Mouse (Mus musculus) neural tube, embryonic 14.5 days (tissue): ENCODE data around the gene Pcsk2. TPM values are rescaled to one million over a fixed set of nuclear protein-coding genes. Genes with fewer than 3 reads are reported as not detected.

Source experiments
- ATAC-seq: fragments of 200-750 bp; cut with Nextera tagmentation; 2 replicates; pipeline ENCODE4 v1.8.0; 2017; ENCODE audit warnings: low read depth, mild to moderate bottlenecking, moderate TSS enrichment, moderate library complexity
- H3K27ac ChIP-seq: fragments of 300-500 bp; sonication (generic); 2 replicates; pipeline ENCODE4 v1.5.1; 2014; ENCODE audit warnings: low read depth, mild to moderate bottlenecking, control low read depth, low read length, moderate library complexity, mixed read lengths
- H3K27me3 ChIP-seq: fragments of 300-500 bp; sonication (generic); 2 replicates; pipeline ENCODE4 v1.6.1; 2014; ENCODE audit warnings: low read length; ENCODE audit not compliant: control insufficient read depth, insufficient read depth
- H3K36me3 ChIP-seq: fragments of 300-500 bp; sonication (generic); 2 replicates; pipeline ENCODE4 v1.6.1; 2014; ENCODE audit warnings: low read length, mixed read lengths; ENCODE audit not compliant: control insufficient read depth, insufficient read depth
- H3K4me1 ChIP-seq: fragments of 300-500 bp; sonication (generic); 2 replicates; pipeline ENCODE4 v1.6.1; 2014; ENCODE audit warnings: low read length; ENCODE audit not compliant: control insufficient read depth, insufficient read depth
- H3K4me2 ChIP-seq: fragments of 300-500 bp; sonication (generic); 2 replicates; pipeline ENCODE4 v1.6.1; 2014; ENCODE audit warnings: mild to moderate bottlenecking, low read depth, low read length, control low read depth
- H3K4me3 ChIP-seq: fragments of 300-500 bp; sonication (generic); 2 replicates; pipeline ENCODE4 v1.5.1; 2014; ENCODE audit warnings: low read depth, low read length, control low read depth, mixed read lengths
- H3K9ac ChIP-seq: fragments of 300-500 bp; sonication (generic); replicated peaks from 2 replicates; pipeline ENCODE4 v1.6.1; 2014; ENCODE audit warnings: low read depth, mild to moderate bottlenecking, control low read depth, low read length, mixed read lengths
- H3K9me3 ChIP-seq: fragments of 300-500 bp; sonication (generic); 2 replicates; pipeline ENCODE4 v1.6.1; 2016; ENCODE audit warnings: low read length; ENCODE audit not compliant: control insufficient read depth
- WGBS: fragments of 180-500 bp; shearing (Covaris S2); extraction: QIAGEN DNeasy Blood & Tissue Kit; methylation state at CpG from one replicate; pipeline ENCODE4 v1.1.7; 2014; 5-methylcytosine and 5-hydroxymethylcytosine counted together
- polyA plus RNA-seq: library from polyadenylated mRNA; unstranded; fragments of >200 nt; fragmentation: Nextera tagmentation; extraction: Ambion mirVana; gene quantifications from 2 replicates; pipeline ENCODE4 v1.2.1, GENCODE M21; 2014

The Pcsk2 gene
- polyA plus RNA-seq, 1 experiment from 2014 or later, result 37.4 TPM

- Histone ChIP-seq H3K9ac (no peak overlapping the region), H3K27ac (no peak overlapping the region), H3K9me3 (no peaks in the 10 kb centered on the region), H3K4me3 (no peak overlapping the region), H3K27me3 (no peaks in the 10 kb centered on the region), H3K4me2 (no peak overlapping the region), H3K4me1 (no peaks in the 10 kb centered on the region), H3K36me3 (no peaks in the 10 kb centered on the region)
- no peak for ATAC-seq
- 80% methylated on average over 3 of the region's 3 CpGs for WGBS
These were observed 301.3 kb downstream of the Pcsk2 start for GRCm38 (mm10) chr2:143847291-143847690.

DNA sequence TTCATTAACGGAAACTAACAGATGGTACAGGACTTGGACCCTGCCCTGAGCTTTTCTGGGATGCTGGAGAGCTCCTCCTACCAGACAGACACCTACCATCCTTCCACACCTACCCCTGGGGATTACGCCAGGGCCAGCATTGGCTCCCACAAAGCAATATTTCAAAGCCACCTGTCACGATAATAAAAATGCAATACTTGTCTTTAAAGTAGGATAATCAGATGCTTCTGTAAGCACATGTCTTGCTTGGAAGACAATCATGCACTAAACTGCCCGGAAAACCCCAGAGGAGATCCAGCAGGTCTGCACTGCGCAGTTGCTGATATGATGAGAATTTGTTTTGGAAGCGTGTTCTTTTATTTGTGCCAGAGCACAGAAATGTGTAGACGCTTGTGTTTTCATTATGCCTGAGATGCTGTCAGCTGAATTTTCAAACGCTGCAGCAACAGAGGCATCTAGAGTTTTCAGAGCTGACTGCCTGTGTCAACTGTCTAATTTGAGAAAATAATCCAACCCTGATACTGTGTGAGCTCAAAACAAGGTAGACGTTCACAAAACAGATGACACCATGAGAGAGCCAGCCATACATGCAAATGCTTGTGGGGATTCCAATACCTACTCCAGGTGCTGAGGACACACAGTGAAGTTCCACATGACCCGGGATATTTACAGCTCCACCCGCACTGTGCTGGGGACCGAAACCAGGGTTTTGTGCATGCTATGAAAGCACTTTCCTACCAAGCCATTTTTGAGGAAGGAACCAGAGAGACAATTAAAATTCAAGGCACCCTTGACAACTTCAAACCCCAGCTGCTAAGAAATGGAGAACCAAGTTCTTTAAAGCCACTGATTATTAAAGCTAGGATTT, 305.6 kb downstream of the Pcsk2 start:
- H3K9ac ChIP-seq, result no peak overlapping the region
- no peak for ATAC-seq
- no peak overlapping the region for H3K4me2 ChIP-seq
- 73% methylated on average over 12 of the region's 12 CpGs for WGBS
- H3K9me3 ChIP-seq, result no peaks in the 10 kb centered on the region
- H3K4me1 ChIP-seq, result no peaks in the 10 kb centered on the region
- no peaks in the 10 kb centered on the region for H3K27me3 ChIP-seq
- no peaks in the 10 kb centered on the region for H3K36me3 ChIP-seq
- no peak overlapping the region for H3K27ac ChIP-seq
- H3K4me3 ChIP-seq, result no peak overlapping the region

- Histone ChIP-seq H3K9ac (no peak overlapping the region), H3K4me2 (no peak overlapping the region), H3K27ac (no peak overlapping the region), H3K4me3 (no peak overlapping the region), H3K4me1 (no peaks in the 10 kb centered on the region), H3K27me3 (no peaks in the 10 kb centered on the region), H3K36me3 (no peaks in the 10 kb centered on the region), H3K9me3 (no peaks in the 10 kb centered on the region)
- no peak for ATAC-seq
- WGBS, result 70% methylated on average over 18 of the region's 18 CpGs
These were observed 306.6 kb downstream of the Pcsk2 start for GRCm38 (mm10) chr2:143852295-143853275.

- H3K9me3 ChIP-seq, result no peaks in the 10 kb centered on the region
- no peak overlapping the region for H3K9ac ChIP-seq
- no peak overlapping the region for H3K27ac ChIP-seq
- no peaks in the 10 kb centered on the region for H3K27me3 ChIP-seq
- no peaks in the 10 kb centered on the region for H3K36me3 ChIP-seq
- no peak overlapping the region for H3K4me2 ChIP-seq
- no peak overlapping the region for H3K4me3 ChIP-seq
- 76% methylated on average over 4 of the region's 4 CpGs for WGBS
- no peak for ATAC-seq
- H3K4me1 ChIP-seq, result no peaks in the 10 kb centered on the region
These were observed 307.5 kb downstream of the Pcsk2 start for GRCm38 (mm10) chr2:143853447-143853846.

- H3K4me2 ChIP-seq, result no peak overlapping the region
- no peaks in the 10 kb centered on the region for H3K36me3 ChIP-seq
- no peak overlapping the region for H3K9ac ChIP-seq
- H3K4me3 ChIP-seq, result no peak overlapping the region
- no peak for ATAC-seq
- H3K4me1 ChIP-seq, result 0 out of 2 replicates have a peak, but pooled peaks cover 4% of the 10 kb centered on the region
- no peaks in the 10 kb centered on the region for H3K9me3 ChIP-seq
- H3K27ac ChIP-seq, result no peak overlapping the region
- H3K27me3 ChIP-seq, result no peaks in the 10 kb centered on the region
- WGBS, result 81% methylated on average over 2 of the region's 2 CpGs
These were observed 313.2 kb downstream of the Pcsk2 start for GRCm38 (mm10) chr2:143859166-143859565.

- Histone ChIP-seq H3K4me2 (peak within 1 kb of the TSS; percentile 71), H3K9ac (peak within 1 kb of the TSS; percentile 75), H3K27me3 (no peaks in the 10 kb centered on the region), H3K4me1 (0 out of 2 replicates have a peak, but pooled peaks cover 4% of the 10 kb centered on the region), H3K36me3 (no peaks in the 10 kb centered on the region), H3K9me3 (no peaks in the 10 kb centered on the region), H3K27ac (no peak within 1 kb of the TSS), H3K4me3 (peak within 1 kb of the TSS; percentile 38)
- ATAC-seq, result peak; percentile 87
- 3% methylated on average over 69 of the region's 86 CpGs for WGBS
These were observed 316.7 kb downstream of the Pcsk2 start, which contains the start of gene Bfsp1 for GRCm38 (mm10) chr2:143862484-143863231. Gene Bfsp1 (minus strand): TSS chr2:143863173.

DNA sequence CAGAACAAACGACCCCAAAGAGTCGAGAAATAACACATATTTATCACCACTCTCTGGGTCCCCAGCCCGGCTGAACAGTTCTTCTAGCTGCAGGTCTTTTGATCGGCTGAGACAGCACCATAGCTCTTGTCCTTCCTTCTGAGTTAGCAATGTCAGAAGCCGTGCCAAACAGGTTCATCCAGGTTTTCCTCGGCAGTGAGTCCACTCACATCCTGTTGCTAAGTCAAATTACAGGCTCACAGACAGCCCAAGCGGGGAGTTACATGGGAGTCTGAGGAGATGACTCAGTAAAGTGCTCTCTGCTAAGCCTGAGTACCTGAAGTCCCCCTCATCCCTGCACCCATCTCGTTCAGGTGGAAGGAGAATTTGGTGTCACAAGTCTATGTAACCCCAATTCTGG, 318.6 kb downstream of the Pcsk2 start:
- Histone ChIP-seq H3K9me3 (no peaks in the 10 kb centered on the region), H3K4me1 (0 out of 2 replicates have a peak, but pooled peaks cover 4% of the 10 kb centered on the region), H3K27ac (no peak overlapping the region), H3K36me3 (no peaks in the 10 kb centered on the region), H3K4me2 (no peak overlapping the region), H3K27me3 (no peaks in the 10 kb centered on the region), H3K9ac (no peak overlapping the region), H3K4me3 (no peak overlapping the region)
- WGBS, result 63% methylated on average over 8 of the region's 8 CpGs
- ATAC-seq, result no peak
